Mouse (Mus musculus) liver, embryonic 13.5 days (tissue): Measurements from ENCODE around the gene Calhm1. TPM values are rescaled to one million over a fixed set of nuclear protein-coding genes. Genes with fewer than 3 reads are reported as not detected.

Experiments
- ATAC-seq: fragments of 200-750 bp; cut with Nextera tagmentation; 2 replicates; pipeline ENCODE4 v1.8.0; 2017; ENCODE audit warnings: low read depth, mild to moderate bottlenecking, moderate number of reproducible peaks, moderate library complexity
- DNase-seq: peaks from one replicate; pipeline ENCODE4 v3.0.0; 2022
- H3K27ac ChIP-seq: fragments of 300-500 bp; sonication (generic); 2 replicates; pipeline ENCODE4 v1.5.1; 2015; ENCODE audit warnings: moderate library complexity, mild to moderate bottlenecking, inconsistent platforms
- H3K27me3 ChIP-seq: fragments of 300-500 bp; sonication (generic); 2 replicates; pipeline ENCODE4 v1.6.1; 2015; ENCODE audit warnings: mild to moderate bottlenecking, inconsistent platforms
- H3K36me3 ChIP-seq: fragments of 300-500 bp; sonication (generic); 2 replicates; pipeline ENCODE4 v1.6.1; 2015; ENCODE audit warnings: mild to moderate bottlenecking, inconsistent platforms
- H3K4me1 ChIP-seq: fragments of 300-500 bp; sonication (generic); replicated peaks from 2 replicates; pipeline ENCODE4 v1.6.1; 2015; ENCODE audit warnings: inconsistent platforms
- H3K4me2 ChIP-seq: fragments of 300-500 bp; sonication (generic); 2 replicates; pipeline ENCODE4 v1.6.1; 2015; ENCODE audit warnings: inconsistent platforms, mild to moderate bottlenecking, moderate library complexity
- H3K4me3 ChIP-seq: fragments of 300-500 bp; sonication (generic); replicated peaks from 2 replicates; pipeline ENCODE4 v1.5.1; 2015; ENCODE audit warnings: mild to moderate bottlenecking, inconsistent platforms
- H3K9ac ChIP-seq: fragments of 300-500 bp; sonication (generic); 2 replicates; pipeline ENCODE4 v1.6.1; 2015; ENCODE audit warnings: mild to moderate bottlenecking, inconsistent platforms
- H3K9me3 ChIP-seq: fragments of 300-500 bp; sonication (generic); replicated peaks from 2 replicates; pipeline ENCODE4 v1.6.1; 2016; ENCODE audit warnings: inconsistent platforms
- WGBS: fragments of 180-500 bp; shearing (Covaris S2); methylation state at CpG from one replicate; pipeline ENCODE4 v1.1.7; 2015; ENCODE audit not compliant: insufficient replicate concordance; 5-methylcytosine and 5-hydroxymethylcytosine counted together
- polyA plus RNA-seq: library from polyadenylated mRNA; unstranded; fragments of >200 nt; fragmentation: Nextera tagmentation; extraction: Ambion mirVana; gene quantifications from 2 replicates; pipeline ENCODE4 v1.2.1, GENCODE M21; 2015

The Calhm1 gene
- polyA plus RNA-seq, 1 experiment from 2014 or later = not detected

DNA sequence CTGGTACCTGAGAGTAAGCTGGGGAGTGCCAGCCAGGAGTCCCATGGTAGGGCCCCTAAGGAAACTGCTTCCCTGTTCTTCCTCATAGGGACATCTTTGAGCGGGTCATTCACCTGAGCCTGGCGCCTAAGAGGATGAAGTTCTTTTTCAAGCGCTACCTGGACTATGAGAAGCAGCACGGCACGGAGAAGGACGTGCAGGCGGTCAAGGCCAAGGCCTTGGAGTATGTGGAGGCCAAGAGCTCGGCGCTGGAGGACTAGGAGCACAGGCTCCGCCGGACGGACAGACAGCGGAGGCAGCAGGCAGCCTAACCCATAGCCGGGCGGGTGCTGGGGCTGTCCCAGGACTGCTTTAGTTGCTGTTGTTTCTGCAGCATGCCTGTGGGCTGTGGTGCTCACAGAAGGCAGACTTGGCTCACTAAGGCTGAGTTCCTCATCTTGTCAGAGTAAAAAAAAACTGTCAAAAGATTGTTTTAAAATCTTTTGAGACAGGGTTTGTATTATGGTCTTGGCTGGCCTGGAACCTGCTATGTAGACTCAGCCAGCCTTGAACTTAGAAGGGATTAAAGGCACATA is 13.4 kb downstream of the Calhm1 start:
- DNase-seq (no peak), ATAC-seq (no peak)
- Histone ChIP-seq H3K27me3 (no peaks in the 10 kb centered on the region), H3K9ac (no peak overlapping the region), H3K27ac (no peak overlapping the region), H3K4me2 (no peak overlapping the region), H3K9me3 (no peaks in the 10 kb centered on the region), H3K4me3 (no peak overlapping the region), H3K36me3 (peaks cover 78% of the 10 kb centered on the region), H3K4me1 (peaks cover 5% of the 10 kb centered on the region; the same call in 1 of the 2 replicates)
- WGBS = 92% methylated on average over 15 of the region's 15 CpGs

DNA sequence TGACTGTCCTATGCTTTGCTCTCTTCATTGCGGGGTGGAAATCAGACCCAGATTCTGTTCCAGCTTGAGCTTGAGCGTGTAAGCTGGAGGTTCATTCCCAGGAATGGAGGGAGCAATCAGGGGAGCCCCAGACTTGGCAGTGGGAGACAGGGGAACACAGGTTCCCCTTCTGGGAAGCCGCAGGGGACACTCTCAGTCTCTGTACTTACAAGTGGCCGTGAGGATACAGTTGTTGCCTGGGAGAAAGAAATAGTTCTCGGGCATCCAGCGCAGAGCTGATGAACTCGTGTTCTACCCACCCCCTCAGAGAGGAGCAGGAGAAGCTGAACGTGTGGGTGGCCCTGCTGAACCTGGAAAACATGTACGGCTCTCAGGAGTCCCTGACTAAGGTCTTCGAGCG is 15.2 kb downstream of the Calhm1 start:
- H3K9me3 ChIP-seq = no peaks in the 10 kb centered on the region
- no peak overlapping the region for H3K9ac ChIP-seq
- no peak overlapping the region for H3K4me3 ChIP-seq
- H3K27me3 ChIP-seq = no peaks in the 10 kb centered on the region
- H3K4me1 ChIP-seq = peaks cover 5% of the 10 kb centered on the region; the same call in 1 of the 2 replicates
- 81% methylated on average over 11 of the region's 11 CpGs for WGBS
- peaks cover 93% of the 10 kb centered on the region for H3K36me3 ChIP-seq
- H3K27ac ChIP-seq = no peak overlapping the region
- ATAC-seq = no peak
- DNase-seq = no peak
- no peak overlapping the region for H3K4me2 ChIP-seq

DNA sequence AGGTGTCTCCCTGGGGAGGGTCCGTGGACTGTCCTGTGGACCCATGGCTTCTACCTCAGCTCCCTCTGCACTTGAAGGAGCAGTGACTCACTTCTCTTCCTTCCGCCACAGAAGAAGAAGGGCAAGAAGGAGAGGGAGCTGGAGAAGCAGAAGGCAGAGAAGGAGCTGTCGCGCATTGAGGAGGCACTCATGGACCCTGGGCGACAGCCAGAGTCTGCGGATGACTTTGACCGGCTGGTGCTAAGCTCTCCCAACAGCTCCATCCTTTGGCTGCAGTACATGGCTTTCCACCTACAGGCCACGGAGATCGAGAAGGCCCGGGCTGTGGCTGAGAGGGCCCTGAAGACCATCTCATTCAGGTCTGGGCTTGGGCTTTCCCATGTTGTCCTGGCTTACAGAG is 15.9 kb downstream of the Calhm1 start:
- no peaks in the 10 kb centered on the region for H3K9me3 ChIP-seq
- H3K27me3 ChIP-seq = no peaks in the 10 kb centered on the region
- no peak overlapping the region for H3K27ac ChIP-seq
- WGBS = 92% methylated on average over 10 of the region's 10 CpGs
- peaks cover 5% of the 10 kb centered on the region; the same call in 1 of the 2 replicates for H3K4me1 ChIP-seq
- peaks cover 97% of the 10 kb centered on the region for H3K36me3 ChIP-seq
- no peak overlapping the region for H3K9ac ChIP-seq
- no peak overlapping the region for H3K4me3 ChIP-seq
- no peak overlapping the region for H3K4me2 ChIP-seq
- DNase-seq (no peak), ATAC-seq (no peak)

DNA sequence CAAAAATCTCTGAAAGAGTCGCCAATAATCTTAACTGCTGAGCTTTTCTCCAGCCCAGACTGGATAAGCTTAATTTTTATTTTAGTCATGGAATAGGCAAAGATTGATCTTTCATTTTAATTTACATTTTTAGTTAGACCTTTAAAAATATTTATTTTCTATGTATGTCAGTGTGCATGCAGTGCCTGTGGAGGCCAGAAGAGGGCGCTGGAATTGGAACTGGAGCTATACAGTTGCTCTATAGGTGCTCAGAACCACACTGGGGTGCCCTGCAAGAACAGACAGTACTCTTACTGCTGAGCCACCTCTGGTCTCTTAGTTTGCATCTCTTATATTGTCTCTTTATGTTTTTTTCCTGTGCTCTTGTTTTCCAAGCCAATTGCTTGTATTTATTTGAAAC is 21.3 kb downstream of the Calhm1 start:
- ATAC-seq (no peak), DNase-seq (no peak)
- H3K4me2 ChIP-seq = no peak overlapping the region
- H3K36me3 ChIP-seq = peaks cover 85% of the 10 kb centered on the region
- H3K27me3 ChIP-seq = no peaks in the 10 kb centered on the region
- WGBS = 23% methylated on average over 2 of the region's 2 CpGs
- H3K4me3 ChIP-seq = no peak overlapping the region
- no peak overlapping the region for H3K9ac ChIP-seq
- no peak overlapping the region for H3K27ac ChIP-seq
- no peaks in the 10 kb centered on the region for H3K4me1 ChIP-seq
- H3K9me3 ChIP-seq = no peaks in the 10 kb centered on the region

DNA sequence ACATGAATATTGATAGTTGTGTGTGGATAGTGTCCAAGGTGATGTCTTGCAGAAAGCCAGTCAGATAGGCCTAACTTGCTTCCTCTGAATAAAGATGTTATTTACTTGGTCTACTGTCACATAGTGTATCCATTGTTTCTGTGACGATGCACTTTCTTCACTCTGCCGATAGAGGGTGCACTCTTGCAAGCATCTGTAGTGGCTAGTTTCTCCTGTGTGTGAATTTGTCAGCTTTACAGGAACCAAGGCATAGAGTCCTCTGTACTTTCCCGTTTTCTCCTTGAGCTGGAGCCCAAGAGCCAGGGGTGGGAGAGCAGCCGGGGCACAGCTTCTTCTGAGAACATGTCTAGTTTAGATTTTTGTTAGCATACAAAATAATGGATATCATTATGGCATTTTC is 23.0 kb downstream of the Calhm1 start:
- H3K9me3 ChIP-seq = no peaks in the 10 kb centered on the region
- no peak overlapping the region for H3K9ac ChIP-seq
- no peak overlapping the region for H3K27ac ChIP-seq
- 35% methylated on average over 4 of the region's 4 CpGs for WGBS
- DNase-seq (no peak), ATAC-seq (no peak)
- no peak overlapping the region for H3K4me2 ChIP-seq
- H3K4me1 ChIP-seq = no peaks in the 10 kb centered on the region
- H3K36me3 ChIP-seq = peaks cover 85% of the 10 kb centered on the region
- no peak overlapping the region for H3K4me3 ChIP-seq
- H3K27me3 ChIP-seq = no peaks in the 10 kb centered on the region

DNA sequence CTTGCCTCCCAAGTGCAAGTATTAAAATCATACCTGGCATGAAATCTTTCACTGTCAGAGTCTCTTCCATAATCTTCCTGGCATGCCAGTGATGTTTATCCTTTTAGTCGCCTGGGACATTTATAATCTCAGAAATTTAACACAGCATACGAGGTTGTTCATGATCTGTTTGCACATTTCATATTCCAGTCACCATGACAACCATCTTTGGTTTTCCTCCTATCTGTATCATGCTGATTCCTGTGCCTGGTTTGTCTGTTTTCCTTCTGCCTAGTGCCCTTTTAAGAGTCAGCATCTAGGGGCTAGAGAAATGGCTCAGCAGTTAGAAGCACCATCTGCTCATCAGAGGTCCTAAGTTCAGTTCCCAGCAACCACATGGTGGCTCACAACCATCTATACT is 25.4 kb downstream of the Calhm1 start:
- WGBS = 78% methylated on average over 2 of the region's 2 CpGs
- no peak for ATAC-seq
- no peak overlapping the region for H3K4me2 ChIP-seq
- no peak for DNase-seq
- no peak overlapping the region for H3K9ac ChIP-seq
- no peaks in the 10 kb centered on the region for H3K9me3 ChIP-seq
- H3K36me3 ChIP-seq = peaks cover 84% of the 10 kb centered on the region
- no peaks in the 10 kb centered on the region for H3K27me3 ChIP-seq
- H3K4me3 ChIP-seq = no peak overlapping the region
- H3K4me1 ChIP-seq = no peaks in the 10 kb centered on the region
- no peak overlapping the region for H3K27ac ChIP-seq

DNA sequence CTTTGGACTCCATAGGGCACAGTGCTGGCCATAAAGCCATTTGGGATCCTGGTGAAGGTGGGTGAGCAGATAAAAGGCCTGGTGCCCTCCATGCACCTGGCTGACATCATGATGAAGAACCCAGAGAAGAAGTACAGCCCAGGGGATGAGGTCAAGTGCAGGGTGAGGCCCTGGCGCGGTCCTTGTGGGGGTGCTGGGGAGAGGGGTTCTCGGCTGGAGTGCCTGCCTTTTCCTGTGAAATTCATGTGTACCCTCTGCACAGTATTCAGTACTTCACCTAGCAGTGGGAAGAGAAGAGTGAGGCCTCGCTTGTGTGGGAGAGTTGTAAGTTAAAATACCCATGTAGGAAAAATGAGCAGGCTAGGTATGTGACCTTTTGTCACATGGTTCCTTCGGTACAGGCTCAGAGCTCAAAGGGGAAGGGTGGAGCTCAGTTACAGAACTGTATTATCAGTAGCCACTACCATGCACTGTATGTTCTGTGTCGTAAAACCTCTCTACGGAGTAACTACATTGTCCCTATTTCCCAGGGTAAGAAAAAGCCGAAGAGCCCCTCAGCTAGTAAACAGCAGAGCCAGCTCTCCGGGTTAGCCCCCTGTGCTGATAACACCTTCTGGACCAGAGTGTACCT is 39.3 kb downstream of the Calhm1 start:
- ATAC-seq (no peak), DNase-seq (no peak)
- Histone ChIP-seq H3K4me3 (no peak overlapping the region), H3K36me3 (peaks cover 99% of the 10 kb centered on the region), H3K4me1 (no peaks in the 10 kb centered on the region), H3K9ac (no peak overlapping the region), H3K9me3 (no peaks in the 10 kb centered on the region), H3K27ac (no peak overlapping the region), H3K27me3 (no peaks in the 10 kb centered on the region), H3K4me2 (no peak overlapping the region)
- WGBS = 79% methylated on average over 9 of the region's 9 CpGs

DNA sequence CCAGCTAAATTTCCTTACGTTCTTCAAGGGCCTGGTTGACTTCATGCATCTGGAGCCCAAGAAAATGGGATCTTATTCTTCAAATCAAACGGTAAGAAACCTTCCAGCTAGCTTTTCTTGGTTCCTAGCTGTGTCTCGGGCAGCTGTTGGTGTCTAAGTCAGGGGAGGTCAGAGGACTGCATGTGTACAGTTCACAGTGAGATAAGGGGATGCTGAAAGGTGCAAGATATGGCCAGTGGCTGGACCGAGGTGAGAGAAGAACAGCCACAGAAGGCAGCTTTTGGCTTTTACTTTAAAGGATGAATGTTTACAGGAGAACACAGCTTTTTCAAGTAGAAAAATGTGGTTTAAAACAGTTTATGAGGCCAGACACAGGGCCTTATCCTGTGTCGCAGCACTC is 43.0 kb downstream of the Calhm1 start:
- Histone ChIP-seq H3K4me1 (no peaks in the 10 kb centered on the region), H3K27me3 (no peaks in the 10 kb centered on the region), H3K9me3 (no peaks in the 10 kb centered on the region), H3K4me3 (no peak overlapping the region), H3K27ac (no peak overlapping the region), H3K4me2 (no peak overlapping the region), H3K9ac (no peak overlapping the region), H3K36me3 (peaks cover 99% of the 10 kb centered on the region)
- ATAC-seq (no peak), DNase-seq (no peak)
- 71% methylated on average over 5 of the region's 5 CpGs for WGBS

Other genes starting within 250 kb of the Calhm1 start
- gene Ina, start 129.6 kb downstream of the Calhm1 start, polyA plus RNA-seq = 0.58 and 0.71 TPM in 2 replicates
- 61.0 and 69.1 TPM in 2 replicates for gene Nt5c2, start 129.1 kb downstream of the Calhm1 start, polyA plus RNA-seq
- gene Pcgf6, start 93.3 kb downstream of the Calhm1 start, polyA plus RNA-seq = 11.3 and 13.7 TPM in 2 replicates
- gene Taf5, start 76.5 kb downstream of the Calhm1 start, polyA plus RNA-seq = 4.3 TPM in 2 replicates
- 965 and 1,062 TPM in 2 replicates for gene Usmg5, start 53.6 kb downstream of the Calhm1 start, polyA plus RNA-seq
- 6.5 and 6.8 TPM in 2 replicates for gene Pdcd11, start 53.5 kb downstream of the Calhm1 start, polyA plus RNA-seq
- gene Calhm2, start 6.0 kb downstream of the Calhm1 start, polyA plus RNA-seq = 1.6 and 1.9 TPM in 2 replicates
- not detected in 2 replicates for gene Calhm3, start 13.5 kb upstream of the Calhm1 start, polyA plus RNA-seq
- gene Neurl1a, start 34.6 kb upstream of the Calhm1 start, polyA plus RNA-seq = 1.1 and 1.3 TPM in 2 replicates